ENCODE assay signal across 21 mouse cellular contexts in the genomic region with DNA sequence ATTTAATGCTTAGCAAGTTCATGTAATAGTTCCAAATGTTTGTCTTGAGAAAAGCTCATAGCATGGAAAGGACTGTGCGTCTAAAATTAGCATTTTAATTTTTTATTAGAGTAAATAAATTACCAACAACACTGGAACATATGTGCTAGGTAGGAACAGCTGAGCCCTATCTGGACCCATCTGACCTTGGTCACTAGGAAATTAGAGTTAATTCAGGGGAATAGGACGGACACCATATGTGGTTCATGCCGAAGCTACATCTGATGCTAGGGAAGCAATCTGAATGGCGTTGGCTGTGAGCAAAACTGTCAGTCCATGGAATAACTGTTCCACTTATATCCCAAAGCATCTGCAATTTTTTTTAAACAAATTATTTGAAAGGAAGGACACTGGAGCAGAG.
A peak's percentile ranks its signal among the peaks of the same experiment; 100 is the strongest.
DNase-seq lines count a peak whose midpoint lies in the region; ATAC-seq lines count a peak whose summit lies in the region.
"Had no signal": no experiment of that assay in that cellular context is flagged by ENCODE, and none has a peak within 500 bp of the region (broad histone marks: within the 10 kb centered on the region; RNA-seq: fewer than 3 reads in every experiment).

No protein-coding gene starts in this region.

- ATAC-seq in hindbrain, embryonic 11.5 days (ENCODE audit: low FRiP score): peak; percentile 79
- ATAC-seq: forebrain, embryonic 15.5 days; intestine, postnatal 0 days; liver, embryonic 12.5 days had no signal

- no peaks in the 10 kb centered on the region for H3K9me3 ChIP-seq in hindbrain, embryonic 11.5 days (ENCODE audit: control insufficient read depth, low read length)
- no peaks in the 10 kb centered on the region for H3K9me3 ChIP-seq in hindbrain, embryonic 10.5 days
- H3K9me3 ChIP-seq: forebrain, embryonic 15.5 days; heart, embryonic 10.5 days; hindbrain, embryonic 15.5 days; kidney, embryonic 15.5 days; limb, embryonic 12.5 days; liver, embryonic 12.5 days; megakaryocyte, embryonic 14.5 days; neural tube, embryonic 15.5 days had no signal

- H3K36me3 ChIP-seq in hindbrain, embryonic 11.5 days (ENCODE audit: control insufficient read depth, insufficient read depth, low read length): no peaks in the 10 kb centered on the region
- no peaks in the 10 kb centered on the region for H3K36me3 ChIP-seq in hindbrain, embryonic 10.5 days
- H3K36me3 ChIP-seq: forebrain, embryonic 15.5 days; heart, embryonic 10.5 days; hindbrain, embryonic 15.5 days; kidney, embryonic 15.5 days; limb, embryonic 12.5 days; liver, embryonic 12.5 days; neural tube, embryonic 15.5 days had no signal

- no peak overlapping the region for H3K27ac ChIP-seq in hindbrain, embryonic 11.5 days (ENCODE audit: low read depth, low read length)
- H3K27ac ChIP-seq in hindbrain, embryonic 10.5 days: no peak overlapping the region
- H3K27ac ChIP-seq: forebrain, embryonic 15.5 days; heart, embryonic 10.5 days; hindbrain, embryonic 15.5 days; kidney, embryonic 15.5 days; limb, embryonic 12.5 days; liver, embryonic 12.5 days; neural tube, embryonic 15.5 days had no signal

- no peaks in the 10 kb centered on the region for H3K4me1 ChIP-seq in hindbrain, embryonic 11.5 days (replicated peaks; ENCODE audit: control insufficient read depth, insufficient read depth, low read length)
- no peaks in the 10 kb centered on the region for H3K4me1 ChIP-seq in hindbrain, embryonic 10.5 days (replicated peaks)
- H3K4me1 ChIP-seq: forebrain, embryonic 15.5 days; heart, embryonic 10.5 days; hindbrain, embryonic 15.5 days; kidney, embryonic 15.5 days; limb, embryonic 12.5 days; liver, embryonic 12.5 days; megakaryocyte, embryonic 14.5 days; neural tube, embryonic 15.5 days had no signal

- H3K4me2 ChIP-seq in hindbrain, embryonic 11.5 days (replicated peaks; ENCODE audit: low read depth, low read length): no peak overlapping the region
- H3K4me2 ChIP-seq: forebrain, embryonic 15.5 days; hindbrain, embryonic 15.5 days; kidney, embryonic 15.5 days; limb, embryonic 12.5 days; liver, embryonic 12.5 days; neural tube, embryonic 15.5 days had no signal

- 60% methylated on average over 4 of the region's 4 CpGs for WGBS in hindbrain, embryonic 11.5 days
- 74% methylated on average over 4 of the region's 4 CpGs for WGBS in hindbrain, embryonic 10.5 days

- no peak overlapping the region for H3K4me3 ChIP-seq in hindbrain, embryonic 11.5 days (ENCODE audit: low read depth, low read length)
- H3K4me3 ChIP-seq in hindbrain, embryonic 10.5 days: no peak overlapping the region
- H3K4me3 ChIP-seq: forebrain, embryonic 15.5 days; heart, embryonic 10.5 days; hindbrain, embryonic 15.5 days; kidney, embryonic 15.5 days; limb, embryonic 12.5 days; liver, embryonic 12.5 days; megakaryocyte, embryonic 14.5 days; neural tube, embryonic 15.5 days had no signal

- no peak overlapping the region for H3K9ac ChIP-seq in hindbrain, embryonic 11.5 days (ENCODE audit: low read depth, low read length)
- H3K9ac ChIP-seq: forebrain, embryonic 15.5 days; hindbrain, embryonic 15.5 days; kidney, embryonic 15.5 days; limb, embryonic 12.5 days; liver, embryonic 12.5 days; neural tube, embryonic 15.5 days had no signal

- peak; percentile 31 for DNase-seq in hindbrain, embryonic 11.5 days (ENCODE audit: low spot score)
- no peak for DNase-seq in hindbrain, embryonic 10.5 days (ENCODE audit: low spot score)
- DNase-seq in brain, adult 2 months (ENCODE audit: low read depth, low spot score): peak; percentile 90
- peak; percentile 51 for DNase-seq in cerebellum, adult 11-12 months
- DNase-seq in cerebellum, postnatal 25 days: peak; percentile 18 to 35
- no peak for DNase-seq in spleen, adult 12 weeks (ENCODE audit: low spot score)
- no peak for DNase-seq in urinary bladder, postnatal 36 days (ENCODE audit: low spot score in 2 of 2)
- DNase-seq: adrenal gland, adult 2 months; B cell, adult 2 months; kidney, postnatal 4 days; layer of hippocampus, adult 9-11 months; lung, adult 2 months had no signal

- H3K27me3 ChIP-seq in hindbrain, embryonic 11.5 days (ENCODE audit: control insufficient read depth, insufficient read depth, low read length): no peaks in the 10 kb centered on the region
- H3K27me3 ChIP-seq in hindbrain, embryonic 10.5 days (ENCODE audit: insufficient read depth, poor library complexity, severe bottlenecking): no peaks in the 10 kb centered on the region
- H3K27me3 ChIP-seq: forebrain, embryonic 15.5 days; hindbrain, embryonic 15.5 days; kidney, embryonic 15.5 days; limb, embryonic 12.5 days; liver, embryonic 12.5 days; megakaryocyte, embryonic 14.5 days; neural tube, embryonic 15.5 days had no signal

Comparison
In these comparisons a context has a peak if more than half of its experiments do, and no peak if none do; other contexts are left out.
1. DNase-seq: peak in hindbrain, embryonic 11.5 days (single experiment), brain, adult 2 months (single experiment), cerebellum, adult 11-12 months (single experiment) and cerebellum, postnatal 25 days (2 of 2); none in hindbrain, embryonic 10.5 days (single experiment), spleen, adult 12 weeks (single experiment) and urinary bladder, postnatal 36 days (0 of 2).